Mouse (Mus musculus): ENCODE measurements at regions not wholly inside any gene's neighbourhood (a gene's known extent, or its start where the extent isn't known, plus 50 kb on each side); places are given as distances from the start of the nearest gene placed in this dataset.

DNA sequence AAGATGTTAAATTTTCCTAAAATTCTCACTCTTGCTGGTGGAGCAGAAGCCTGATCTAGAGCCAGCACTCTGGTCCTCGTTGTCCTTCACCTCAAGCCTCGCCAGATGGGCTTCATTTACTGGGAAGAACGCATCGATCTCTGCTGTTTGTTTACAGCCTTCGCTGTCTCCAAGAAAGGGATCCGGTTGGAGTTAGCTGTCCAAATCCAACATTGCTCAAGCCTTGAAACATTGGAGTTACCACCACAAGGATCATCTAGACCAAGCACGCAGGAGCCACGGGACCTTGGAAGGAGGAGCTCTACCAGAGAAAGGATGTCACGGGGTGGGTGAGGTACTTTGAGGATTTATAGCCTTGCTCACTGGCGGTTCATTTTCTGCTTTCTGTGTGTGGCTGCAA, 788.2 kb downstream of the Fat4 start:
- TF ChIP-seq CTCF (IDR thresholded peaks at IDR 0.05; ENCODE audit: low read depth) (no peak), EP300 (optimal IDR thresholded peaks at IDR 0.05) (no peak)

Data from stomach, postnatal 0 days (tissue).